Mouse (Mus musculus) kidney, postnatal 0 days (tissue): ENCODE measurements around the gene Ccdc28a. TPM values are rescaled to one million over a fixed set of nuclear protein-coding genes. Genes with fewer than 3 reads are reported as not detected.

Experiments
- ATAC-seq: fragments of 200-750 bp; cut with Nextera tagmentation; replicated peaks from 2 replicates; pipeline ENCODE4 v1.8.0; 2017; ENCODE audit warnings: low read depth, moderate number of reproducible peaks, moderate TSS enrichment, moderate library complexity; ENCODE audit not compliant: low FRiP score
- DNase-seq: peaks from one replicate; pipeline ENCODE4 v3.0.0-alpha.2; 2016; ENCODE audit warnings: low spot score
- H3K27ac ChIP-seq: fragments of 300-500 bp; sonication (generic); 2 replicates; pipeline ENCODE4 v1.5.1; 2014; ENCODE audit warnings: mild to moderate bottlenecking
- H3K27me3 ChIP-seq: fragments of 300-500 bp; sonication (generic); 2 replicates; pipeline ENCODE4 v1.6.1; 2014; ENCODE audit warnings: low read length, mixed read lengths; ENCODE audit not compliant: insufficient read depth
- H3K36me3 ChIP-seq: fragments of 300-500 bp; sonication (generic); 2 replicates; pipeline ENCODE4 v1.6.1; 2014; ENCODE audit warnings: low read length, mixed read lengths; ENCODE audit not compliant: insufficient read depth
- H3K4me1 ChIP-seq: fragments of 300-500 bp; sonication (generic); replicated peaks from 2 replicates; pipeline ENCODE4 v1.6.1; 2014; ENCODE audit warnings: antibody characterized with exemption, low read length, mixed read lengths; ENCODE audit not compliant: insufficient read depth
- H3K4me2 ChIP-seq: fragments of 300-500 bp; sonication (generic); 2 replicates; pipeline ENCODE4 v1.6.1; 2014; ENCODE audit warnings: mild to moderate bottlenecking, low read length, moderate library complexity, mixed read lengths
- H3K4me3 ChIP-seq: fragments of 300-500 bp; sonication (generic); replicated peaks from 2 replicates; pipeline ENCODE4 v1.5.1; 2014; ENCODE audit warnings: low read depth, low read length
- H3K9ac ChIP-seq: fragments of 300-500 bp; sonication (generic); 2 replicates; pipeline ENCODE4 v1.6.1; 2014; ENCODE audit warnings: low read depth, low read length
- H3K9me3 ChIP-seq: fragments of 300-500 bp; sonication (generic); replicated peaks from 2 replicates; pipeline ENCODE4 v1.6.1; 2016; ENCODE audit warnings: low read length, inconsistent platforms, mixed read lengths
- CTCF ChIP-seq: IDR thresholded peaks from 2 replicates; pipeline ENCODE4 v1.5.1; 2016; ENCODE audit warnings: antibody characterized with exemption, low read depth, mild to moderate bottlenecking, moderate library complexity
- WGBS: fragments of 180-500 bp; shearing (Covaris S2); extraction: QIAGEN DNeasy Blood & Tissue Kit; methylation state at CpG from one replicate; pipeline ENCODE4 v1.1.7; 2014; 5-methylcytosine and 5-hydroxymethylcytosine counted together
- polyA plus RNA-seq: library from polyadenylated mRNA; unstranded; fragments of >200 nt; fragmentation: Nextera tagmentation; extraction: Ambion mirVana; gene quantifications from 2 replicates; pipeline ENCODE4 v1.2.1, GENCODE M21; 2015

Ccdc28a gene
- polyA plus RNA-seq, 1 experiment from 2014 or later: 16.5 TPM

DNA sequence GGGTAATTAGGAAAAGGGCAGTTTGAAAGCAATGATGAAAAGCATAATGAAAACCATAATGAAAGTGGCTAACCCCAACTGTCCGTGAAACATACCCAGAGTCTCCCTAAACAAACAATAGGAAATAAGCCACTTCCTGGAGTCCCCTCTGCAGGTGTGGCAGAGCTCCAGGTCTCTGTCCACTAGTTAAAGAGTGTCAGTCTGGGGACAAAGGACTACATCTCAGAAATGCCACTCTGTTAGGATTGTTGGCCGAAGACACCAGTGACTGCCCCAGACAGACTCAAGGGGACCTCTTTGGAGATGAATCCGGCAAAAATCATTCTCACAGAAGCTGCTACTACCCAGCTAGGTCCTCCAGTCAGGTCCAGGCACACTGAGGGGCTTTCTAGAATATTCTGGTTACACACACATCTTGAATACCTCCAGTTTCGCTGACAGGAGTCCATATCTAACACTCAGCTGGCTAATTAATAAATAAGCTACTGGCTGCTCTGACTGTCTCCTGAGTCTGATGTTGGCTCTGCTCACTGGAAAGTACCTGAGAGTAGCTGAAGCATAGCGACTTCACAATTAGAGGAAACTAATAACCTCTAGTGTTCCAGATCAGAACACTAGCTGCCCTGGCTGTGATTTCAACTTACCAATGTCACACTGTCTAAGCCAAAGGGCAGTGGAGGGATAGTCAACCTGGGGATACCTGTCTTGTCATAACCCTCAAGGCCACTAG is 36.3 kb downstream of the Ccdc28a start:
- DNase-seq (no peak), ATAC-seq (peak; percentile 44; the same call in 1 of the 2 replicates)

DNA sequence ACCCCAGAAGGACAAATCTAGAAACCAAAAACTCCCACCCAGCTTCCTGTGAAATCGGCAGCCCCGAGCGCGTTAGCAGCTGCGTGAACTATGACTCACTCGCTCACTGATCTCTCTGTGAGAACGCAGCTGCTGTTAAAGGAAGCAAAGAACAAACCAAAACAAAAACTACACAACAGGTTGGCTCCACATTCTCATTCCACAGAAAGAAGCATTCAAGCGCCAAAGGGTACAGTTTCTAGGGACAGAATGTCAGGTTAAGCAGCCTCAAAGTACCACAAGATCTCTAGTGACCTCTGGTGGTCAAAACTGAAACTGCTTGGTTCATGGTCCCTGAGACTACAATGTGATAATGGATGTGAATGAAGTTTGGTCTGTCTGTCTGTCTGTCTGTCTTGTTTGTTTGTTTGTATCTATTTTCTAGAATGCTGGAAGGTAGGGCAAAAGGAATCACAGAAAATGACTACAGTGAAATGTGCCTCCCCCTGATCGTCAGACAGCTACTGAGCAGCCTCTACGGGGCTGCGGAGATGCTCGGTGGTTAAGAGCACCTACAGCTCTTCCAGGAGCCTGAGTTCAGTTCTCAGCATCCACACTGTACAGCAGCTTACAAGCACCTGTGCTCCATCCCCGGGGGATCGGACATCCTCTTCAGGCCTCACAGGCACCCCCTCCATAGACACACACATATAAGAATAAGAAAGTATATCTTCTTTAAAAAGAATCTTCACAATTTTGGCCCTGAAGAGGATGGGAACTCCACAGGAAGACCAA is 37.4 kb downstream of the Ccdc28a start:
- no peaks in the 10 kb centered on the region for H3K9me3 ChIP-seq
- no peaks in the 10 kb centered on the region for H3K27me3 ChIP-seq
- H3K9ac ChIP-seq: peak overlapping the region; percentile 40; the same call in 1 of the 2 replicates
- peak overlapping the region; percentile 67 for H3K4me2 ChIP-seq
- no peaks in the 10 kb centered on the region for H3K4me1 ChIP-seq
- ATAC-seq: peak; percentile 44
- WGBS: 36% methylated on average over 14 of the region's 14 CpGs
- peak; percentile 99 for TF ChIP-seq CTCF
- no peak overlapping the region for H3K27ac ChIP-seq
- H3K4me3 ChIP-seq: peak overlapping the region; percentile 35
- peak; percentile 90 for DNase-seq
- no peaks in the 10 kb centered on the region for H3K36me3 ChIP-seq

More for the DNA sequence above, 36.3 kb downstream of the Ccdc28a start:
- Histone ChIP-seq H3K4me1 (no peaks in the 10 kb centered on the region), H3K4me3 (no peak overlapping the region), H3K9ac (no peak overlapping the region), H3K4me2 (no peak overlapping the region), H3K36me3 (no peaks in the 10 kb centered on the region), H3K27ac (no peak overlapping the region), H3K9me3 (no peaks in the 10 kb centered on the region), H3K27me3 (no peaks in the 10 kb centered on the region)
- WGBS: 70% methylated on average over 5 of the region's 5 CpGs
- TF ChIP-seq CTCF: no peak

DNA sequence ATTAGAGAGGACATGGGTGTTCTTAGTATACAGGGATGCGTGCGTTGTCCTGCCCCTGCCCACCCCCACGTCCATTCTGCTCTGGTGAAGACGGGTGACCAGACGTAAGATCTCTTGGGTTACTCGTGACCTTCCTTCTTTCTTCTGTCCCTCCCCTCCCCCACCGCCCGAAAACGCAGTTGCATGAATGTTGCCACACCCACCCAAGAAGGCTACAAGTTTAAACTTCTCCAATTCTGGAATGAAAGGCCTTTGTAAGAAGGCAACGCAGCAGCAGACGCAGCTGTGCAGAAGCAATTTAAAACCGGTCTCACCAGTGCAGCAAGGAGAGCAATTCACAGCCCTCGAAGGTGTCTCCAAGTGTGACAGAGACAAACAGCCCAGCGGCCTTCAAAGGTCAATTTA is 40.1 kb downstream of the Ccdc28a start:
- Histone ChIP-seq H3K36me3 (no peaks in the 10 kb centered on the region), H3K9me3 (no peaks in the 10 kb centered on the region), H3K4me3 (no peak overlapping the region), H3K4me2 (no peak overlapping the region; the same call in 1 of the 2 replicates), H3K27me3 (no peaks in the 10 kb centered on the region), H3K27ac (no peak overlapping the region), H3K4me1 (no peaks in the 10 kb centered on the region), H3K9ac (no peak overlapping the region)
- TF ChIP-seq CTCF: no peak
- peak; percentile 44 for DNase-seq
- 0 out of 2 replicates have a peak, but pooled peaks have one; percentile 38 for ATAC-seq
- 34% methylated on average over 14 of the region's 14 CpGs for WGBS

- Histone ChIP-seq H3K9me3 (no peaks in the 10 kb centered on the region), H3K4me3 (no peak overlapping the region), H3K4me1 (no peaks in the 10 kb centered on the region), H3K36me3 (no peaks in the 10 kb centered on the region), H3K27ac (no peak overlapping the region), H3K4me2 (no peak overlapping the region), H3K9ac (no peak overlapping the region), H3K27me3 (no peaks in the 10 kb centered on the region)
- 64% methylated on average over 11 of the region's 11 CpGs for WGBS
- ATAC-seq: no peak
- DNase-seq: no peak
- TF ChIP-seq CTCF: no peak
Observed at GRCm38 (mm10) chr10:18194156-18194555, 40.6 kb downstream of the Ccdc28a start.

- DNase-seq: no peak
- ATAC-seq: no peak
- TF ChIP-seq CTCF: no peak
- Histone ChIP-seq H3K4me2 (no peak overlapping the region), H3K4me3 (no peak overlapping the region), H3K9me3 (no peaks in the 10 kb centered on the region), H3K27me3 (no peaks in the 10 kb centered on the region), H3K4me1 (no peaks in the 10 kb centered on the region), H3K27ac (no peak overlapping the region), H3K36me3 (no peaks in the 10 kb centered on the region), H3K9ac (no peak overlapping the region)
- WGBS: 66% methylated on average over 11 of the region's 11 CpGs
Observed at GRCm38 (mm10) chr10:18193221-18193620, 41.6 kb downstream of the Ccdc28a start.

- no peaks in the 10 kb centered on the region for H3K9me3 ChIP-seq
- H3K27ac ChIP-seq: no peak overlapping the region
- ATAC-seq (no peak), DNase-seq (no peak)
- no peak overlapping the region for H3K4me3 ChIP-seq
- no peak for TF ChIP-seq CTCF
- WGBS: 32% methylated on average over 8 of the region's 8 CpGs
- no peaks in the 10 kb centered on the region for H3K36me3 ChIP-seq
- 0 out of 2 replicates have a peak overlapping the region, but pooled peaks have one; percentile 4 for H3K4me2 ChIP-seq
- no peaks in the 10 kb centered on the region for H3K4me1 ChIP-seq
- H3K9ac ChIP-seq: no peak overlapping the region
- H3K27me3 ChIP-seq: no peaks in the 10 kb centered on the region
Observed at GRCm38 (mm10) chr10:18191706-18192105, 43.1 kb downstream of the Ccdc28a start.
